Mouse (Mus musculus): Measurements from ENCODE around the gene Hist1h2af.
"Not testable (repeated sequence)": the region's sequence is repeated elsewhere in the genome, so short reads cannot be mapped to it uniquely, and the experiment has no call there.

Hist1h2af gene

DNA sequence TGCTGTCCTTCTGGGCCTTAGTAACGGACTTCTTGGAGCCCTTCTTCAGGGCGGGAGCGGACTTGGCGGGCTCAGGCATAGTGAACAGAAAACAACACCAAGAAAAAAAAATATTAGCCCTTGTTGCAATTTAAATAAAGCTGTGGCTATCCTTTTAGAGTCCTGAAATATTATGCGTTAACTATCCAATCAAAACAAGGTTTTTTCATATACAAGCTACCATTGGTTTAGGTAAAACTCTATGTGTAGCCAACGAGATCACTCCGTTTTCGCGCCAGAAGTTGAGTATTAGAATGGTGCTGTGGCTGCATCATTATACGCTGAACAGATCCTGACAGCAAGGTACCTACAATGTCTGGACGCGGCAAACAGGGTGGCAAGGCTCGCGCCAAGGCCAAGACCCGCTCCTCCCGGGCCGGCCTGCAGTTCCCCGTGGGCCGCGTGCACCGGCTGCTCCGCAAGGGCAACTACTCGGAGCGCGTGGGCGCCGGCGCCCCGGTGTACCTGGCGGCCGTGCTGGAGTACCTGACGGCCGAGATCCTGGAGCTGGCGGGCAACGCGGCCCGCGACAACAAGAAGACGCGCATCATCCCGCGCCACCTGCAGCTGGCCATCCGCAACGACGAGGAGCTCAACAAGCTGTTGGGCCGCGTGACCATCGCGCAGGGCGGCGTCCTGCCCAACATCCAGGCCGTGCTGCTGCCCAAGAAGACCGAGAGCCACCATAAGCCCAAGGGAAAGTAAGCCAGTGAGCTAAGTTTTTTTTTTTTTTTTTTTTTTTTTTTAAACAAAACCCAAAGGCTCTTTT, at the start of gene Hist1h2af:
Hist1h2af (plus strand) TSS at position 347 of the 808 bp plus-strand sequence.
- DNase-seq (ENCODE audit: low spot score), result not testable (repeated sequence)

DNA sequence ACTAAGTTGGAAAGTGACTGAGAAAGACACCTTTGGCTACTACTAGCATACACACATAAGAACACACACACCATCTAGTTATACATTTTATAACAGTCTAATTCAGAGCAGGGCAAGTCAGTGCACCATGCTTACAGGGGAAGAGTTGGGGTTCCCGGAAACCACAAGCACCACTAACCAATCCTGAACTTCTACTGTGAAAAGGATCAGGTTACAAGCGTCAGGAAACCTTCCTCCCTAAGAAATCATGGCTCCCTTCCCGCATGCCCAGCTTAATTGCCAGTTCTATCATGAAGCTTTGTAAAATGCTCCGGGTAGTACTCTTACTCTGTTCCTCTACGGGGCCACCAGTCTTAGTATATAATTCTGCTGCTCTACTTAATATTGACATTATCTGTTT, 48.4 kb upstream of the Hist1h2af start:
- no peak for DNase-seq (ENCODE audit: low spot score)

DNA sequence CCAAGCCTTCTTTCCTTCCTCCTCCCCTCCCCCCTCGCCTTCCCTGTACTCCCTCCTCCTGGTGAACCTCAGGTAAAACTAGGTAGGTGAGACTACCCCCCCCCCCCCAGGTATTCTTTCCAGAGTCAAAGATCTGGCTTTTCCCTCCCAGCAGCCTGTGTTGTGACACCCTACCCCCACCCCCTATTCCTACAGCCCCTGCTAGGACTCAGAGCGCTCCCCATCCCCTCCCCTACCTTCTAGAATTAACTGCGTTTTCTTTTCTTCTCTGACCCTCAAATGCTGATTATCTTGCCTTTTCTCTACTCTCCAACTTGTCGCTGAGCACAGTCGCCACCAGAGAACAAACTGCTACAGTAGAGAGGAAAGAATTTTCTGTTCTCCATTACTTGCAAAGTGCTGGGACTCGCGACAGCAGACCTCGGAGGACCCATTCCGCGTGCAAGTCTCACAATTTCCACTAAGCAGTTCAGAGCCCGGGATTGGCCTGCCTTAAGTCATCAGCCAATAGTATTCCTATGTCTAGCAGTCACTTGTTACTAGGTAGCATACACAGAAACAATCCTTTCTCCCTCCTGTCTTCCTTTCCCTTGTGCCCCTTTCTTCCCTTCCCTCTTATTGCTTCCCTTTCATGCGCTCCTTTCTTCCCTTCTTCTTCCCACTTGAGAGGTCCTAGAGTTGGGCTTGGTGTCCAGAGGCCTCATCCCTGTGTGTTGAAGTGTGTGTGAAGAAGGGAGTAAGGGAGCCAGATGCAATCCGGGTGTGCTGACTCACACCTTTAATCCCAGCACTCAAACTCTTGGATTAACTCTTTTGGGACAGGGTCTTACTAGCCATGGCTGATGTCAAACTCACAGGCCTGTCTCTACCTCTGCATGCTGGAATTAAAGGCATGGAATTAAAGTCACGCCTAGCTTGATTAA, 45.0 kb upstream of the Hist1h2af start, which contains the start of gene Btn2a2:
Btn2a2 (minus strand) TSS at position 458 of the 923 bp plus-strand sequence.
- DNase-seq (ENCODE audit: low spot score), result no peak

DNA sequence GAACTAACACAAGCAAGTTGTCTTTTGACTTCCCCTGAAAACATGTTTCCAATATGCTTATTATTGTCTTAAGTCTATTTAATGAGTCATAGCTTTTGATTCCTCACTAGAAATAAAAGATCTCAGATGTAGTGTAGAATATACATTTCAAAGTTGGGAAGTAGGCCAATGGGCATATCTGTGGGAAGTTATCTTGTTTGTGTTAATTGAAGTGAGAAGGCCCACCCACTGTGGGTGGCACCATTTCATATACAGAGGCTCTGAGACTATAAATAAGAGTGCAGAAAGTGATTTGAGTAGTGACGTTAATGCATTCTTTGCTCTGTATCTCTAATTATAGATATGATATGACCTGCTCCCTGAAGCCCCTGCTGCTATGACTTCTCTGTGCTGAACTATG, 42.8 kb upstream of the Hist1h2af start:
- no peak for DNase-seq (ENCODE audit: low spot score)

DNA sequence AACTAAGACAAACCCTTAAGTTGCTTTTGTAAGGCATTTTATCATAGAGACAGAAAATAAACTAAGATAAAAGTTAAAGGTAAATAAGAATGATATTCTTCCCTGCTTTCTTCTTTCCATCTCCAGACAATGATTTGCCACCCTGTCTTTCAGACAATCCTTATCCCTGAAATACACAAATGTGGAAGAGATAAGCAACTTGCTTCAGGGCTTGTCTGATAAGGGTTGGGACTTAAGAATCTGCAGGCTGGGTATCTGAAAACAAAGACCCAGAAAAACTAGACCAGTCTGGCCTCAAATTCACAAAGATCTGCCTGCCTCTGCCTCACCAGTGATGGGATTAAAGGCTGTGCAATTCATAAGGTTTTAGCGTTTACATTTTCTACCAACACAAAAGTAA, 42.4 kb upstream of the Hist1h2af start:
- no peak for DNase-seq (ENCODE audit: low spot score)

DNA sequence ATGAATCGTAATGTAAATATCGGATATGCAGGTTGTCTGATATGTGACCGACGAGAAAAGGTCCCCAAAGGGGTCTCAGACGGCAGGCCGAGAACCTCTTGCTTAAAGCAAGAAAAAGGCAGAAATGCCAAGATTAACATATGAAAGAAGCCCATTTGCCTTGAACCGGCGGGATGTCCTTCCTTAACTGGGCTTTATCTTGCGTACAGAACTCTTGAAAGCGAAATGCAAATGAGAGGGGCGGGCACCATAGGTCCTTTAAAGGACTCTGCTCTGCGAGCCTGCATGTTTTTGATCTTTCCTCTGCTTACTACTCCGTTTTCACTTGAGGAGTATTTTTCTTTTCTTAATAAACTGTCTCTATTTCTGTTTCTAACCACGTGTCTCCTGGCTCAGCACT, 41.7 kb upstream of the Hist1h2af start:
- no peak for DNase-seq (ENCODE audit: low spot score)

DNA sequence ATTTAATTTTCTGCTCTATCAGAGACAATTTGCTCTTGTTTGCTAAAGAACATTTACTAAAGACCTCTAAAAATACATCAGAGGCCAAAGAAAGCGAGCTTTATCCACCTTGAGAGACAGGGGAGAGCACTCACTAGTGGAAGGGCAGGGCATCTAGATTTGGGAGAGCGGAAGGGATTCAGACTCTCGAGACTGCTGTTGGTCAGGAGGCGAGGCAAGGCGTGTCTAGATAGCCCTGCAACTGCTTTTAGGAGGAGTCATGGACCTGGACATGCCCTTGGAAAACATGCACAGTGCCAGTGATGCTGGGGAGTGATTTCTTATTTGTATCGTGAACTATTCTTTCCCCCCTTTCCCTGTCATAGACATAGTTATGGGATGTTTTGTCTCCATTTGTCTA, 38.2 kb upstream of the Hist1h2af start:
- DNase-seq (ENCODE audit: low spot score), result no peak

DNA sequence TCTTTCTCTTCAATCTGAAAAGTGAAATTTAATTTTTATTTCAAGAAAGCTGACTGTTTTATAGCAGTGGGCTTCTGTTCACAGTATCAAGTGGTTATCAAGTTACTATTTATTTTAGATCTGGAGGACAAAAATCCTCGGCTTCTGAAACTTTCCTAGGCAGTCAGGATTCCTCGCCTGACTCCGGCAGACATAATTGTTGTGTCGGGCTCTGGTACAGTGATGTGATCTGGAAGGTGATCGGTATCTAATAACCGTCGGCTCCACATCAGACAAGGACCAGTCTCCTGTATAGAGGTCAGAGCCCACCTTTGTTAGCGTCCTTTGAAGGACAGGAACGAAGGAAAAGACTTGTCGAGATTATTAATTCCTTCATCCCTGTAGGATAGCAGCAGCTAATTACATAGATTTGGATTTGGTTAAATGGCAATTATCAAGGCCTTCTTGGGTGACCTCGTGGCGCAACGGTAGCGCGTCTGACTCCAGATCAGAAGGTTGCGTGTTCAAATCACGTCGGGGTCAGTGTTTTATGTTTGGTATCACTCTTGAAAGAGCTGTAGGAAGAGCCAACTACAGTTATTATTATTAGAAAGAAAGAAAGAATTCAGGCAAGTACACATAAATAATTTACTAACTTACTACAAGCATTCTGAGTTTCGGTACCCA, 35.9 kb upstream of the Hist1h2af start:
- no peak for DNase-seq (ENCODE audit: low spot score)

DNA sequence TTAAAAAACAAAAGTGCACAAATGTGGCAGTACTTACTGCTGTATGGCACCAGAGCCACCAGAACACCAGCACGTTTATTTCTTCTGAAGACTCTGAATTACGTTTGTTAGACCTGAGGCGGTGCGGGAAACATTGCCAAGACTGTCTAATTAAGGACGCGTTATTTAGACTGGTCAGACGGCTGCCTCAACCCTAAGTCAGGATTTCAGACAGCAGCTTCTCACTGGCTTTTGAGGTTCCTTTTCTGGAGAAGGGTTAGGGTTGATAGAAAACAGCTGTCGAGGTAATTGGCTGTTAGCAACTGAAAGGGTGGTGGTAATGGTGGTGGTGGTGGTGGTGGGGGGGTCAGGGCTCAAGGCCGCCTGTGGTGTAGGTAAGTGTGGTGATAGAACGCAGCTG, 35.1 kb upstream of the Hist1h2af start:
- DNase-seq (ENCODE audit: low spot score), result no peak

DNA sequence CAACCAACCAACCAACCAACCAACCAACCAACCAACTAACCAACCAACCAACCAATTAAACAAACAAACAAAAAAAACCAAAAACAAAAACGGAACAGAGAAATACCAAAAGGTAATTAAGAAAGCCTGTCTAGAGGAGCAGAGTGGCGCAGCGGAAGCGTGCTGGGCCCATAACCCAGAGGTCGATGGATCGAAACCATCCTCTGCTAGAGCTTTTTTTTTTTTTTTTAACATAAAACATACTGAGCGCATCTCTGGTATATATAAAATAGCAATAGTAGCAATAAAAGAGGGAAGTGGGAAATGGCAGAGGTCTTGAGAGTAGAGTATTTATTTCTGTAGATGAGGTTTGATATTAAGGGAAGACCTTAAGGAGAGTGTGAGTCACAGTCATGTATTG, 33.8 kb upstream of the Hist1h2af start:
- no peak for DNase-seq (ENCODE audit: low spot score)

DNA sequence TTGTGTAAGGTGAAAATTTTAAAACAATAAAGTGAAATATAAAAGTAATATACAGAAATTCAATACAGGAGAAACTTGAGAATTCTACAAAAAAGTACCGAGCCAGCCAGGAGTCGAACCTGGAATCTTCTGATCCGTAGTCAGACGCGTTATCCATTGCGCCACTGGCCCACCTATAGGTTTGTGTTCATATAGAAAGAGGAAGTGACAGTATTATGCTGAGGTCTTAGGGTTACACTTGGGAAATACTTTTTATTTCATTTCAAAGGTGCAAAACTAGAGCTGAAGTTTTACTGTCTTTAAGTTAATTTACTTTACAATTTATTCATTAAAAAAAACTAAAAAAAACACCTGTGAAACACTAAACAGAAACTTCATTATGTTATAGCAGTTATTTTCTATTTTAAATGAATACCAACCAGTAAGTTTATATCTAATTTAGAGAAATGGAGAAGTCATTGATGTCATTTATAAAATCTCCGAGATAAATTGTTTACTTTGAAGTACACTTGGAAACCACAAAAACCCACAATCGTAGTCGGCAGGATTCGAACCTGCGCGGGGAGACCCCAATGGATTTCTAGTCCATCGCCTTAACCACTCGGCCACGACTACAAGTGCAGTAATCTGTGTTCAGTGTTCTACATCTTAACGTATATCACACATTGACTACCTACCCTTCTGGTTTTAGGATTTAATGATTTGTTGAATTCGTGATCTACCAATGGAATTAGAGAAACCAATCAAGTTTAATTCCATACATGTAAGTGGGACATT, 33.1 kb upstream of the Hist1h2af start:
- no peak for DNase-seq (ENCODE audit: low spot score)

DNA sequence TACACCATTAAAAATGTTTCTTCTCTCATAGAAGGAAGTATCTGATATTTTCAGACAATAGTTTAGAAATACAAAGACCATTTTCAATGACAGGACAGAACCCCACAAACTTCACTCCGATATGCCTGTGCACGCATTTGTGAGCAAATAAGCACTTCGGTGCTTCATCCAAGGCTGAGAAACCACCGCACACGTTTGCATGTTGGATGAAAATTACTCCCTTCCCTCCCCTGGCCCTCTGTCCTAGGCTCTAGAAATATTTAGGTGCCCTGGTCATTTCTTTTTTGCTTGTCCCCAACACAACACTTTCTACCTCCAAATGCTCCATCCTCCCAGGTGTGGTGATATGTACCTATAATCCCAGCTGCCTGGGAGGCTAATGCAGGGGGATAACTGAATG, 32.2 kb upstream of the Hist1h2af start:
- DNase-seq (ENCODE audit: low spot score), result no peak

DNA sequence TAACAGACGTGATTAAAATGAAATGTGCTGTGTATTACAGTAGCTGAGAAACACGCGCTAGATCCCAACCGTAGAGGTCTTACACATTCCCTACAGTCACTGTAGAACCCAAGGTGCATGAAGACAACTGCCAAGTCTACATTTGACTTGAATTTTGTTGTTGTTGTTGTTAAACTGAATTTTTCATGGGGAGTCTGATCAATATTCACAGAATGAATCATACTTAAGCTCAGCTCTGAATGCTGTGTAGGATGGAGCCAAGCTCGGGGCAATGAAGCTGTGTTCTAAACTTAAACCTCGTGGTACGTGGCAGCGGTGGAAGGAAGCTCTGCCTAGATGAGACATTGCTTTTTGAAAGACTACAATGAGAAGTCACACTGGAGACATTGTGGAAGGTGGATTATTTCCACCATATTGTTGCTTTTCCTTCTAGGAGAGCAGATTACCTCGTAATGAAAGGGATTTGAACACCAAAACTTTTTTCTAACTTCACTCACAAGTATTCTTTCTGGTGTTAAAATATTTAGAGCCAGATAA, 31.6 kb upstream of the Hist1h2af start:
- no peak for DNase-seq (ENCODE audit: low spot score)

DNA sequence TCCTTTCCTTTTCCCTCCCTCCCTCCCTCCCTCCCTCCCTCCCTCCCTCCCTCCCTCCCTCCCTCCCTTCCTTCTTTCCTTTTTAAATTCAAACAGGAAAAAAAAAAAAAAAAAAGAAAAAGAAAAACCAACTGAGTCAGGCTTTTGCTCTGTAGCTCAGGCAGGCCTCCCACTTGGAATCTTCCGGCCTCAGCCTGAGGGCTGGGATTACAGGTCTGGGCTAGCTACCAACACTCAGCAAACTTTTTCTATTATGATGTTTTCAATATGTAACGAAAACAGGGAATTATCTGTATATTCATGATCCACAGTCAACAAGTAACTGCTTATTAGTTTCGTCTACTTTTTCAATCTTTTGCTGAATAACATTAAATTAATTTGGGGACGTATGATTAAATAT, 30.8 kb upstream of the Hist1h2af start:
- no peak for DNase-seq (ENCODE audit: low spot score)

DNA sequence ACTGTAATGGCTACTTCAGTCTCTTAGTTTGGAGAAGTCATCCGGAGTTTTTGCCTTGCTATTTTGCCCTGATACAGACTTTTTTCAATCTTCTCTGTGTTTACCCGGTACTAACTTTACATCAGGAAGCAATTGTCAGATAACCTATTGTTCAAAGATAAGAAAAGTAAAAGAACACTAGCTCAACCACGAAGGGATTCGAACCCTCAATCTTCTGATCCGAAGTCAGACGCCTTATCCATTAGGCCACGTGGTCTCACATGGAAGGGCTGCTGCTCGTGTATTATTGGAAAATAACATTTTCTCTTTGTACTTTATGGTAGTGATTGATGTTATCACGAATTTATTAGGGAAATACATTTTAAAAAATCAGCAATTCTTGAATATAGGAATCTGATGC, 29.9 kb upstream of the Hist1h2af start:
- no peak for DNase-seq (ENCODE audit: low spot score)

DNA sequence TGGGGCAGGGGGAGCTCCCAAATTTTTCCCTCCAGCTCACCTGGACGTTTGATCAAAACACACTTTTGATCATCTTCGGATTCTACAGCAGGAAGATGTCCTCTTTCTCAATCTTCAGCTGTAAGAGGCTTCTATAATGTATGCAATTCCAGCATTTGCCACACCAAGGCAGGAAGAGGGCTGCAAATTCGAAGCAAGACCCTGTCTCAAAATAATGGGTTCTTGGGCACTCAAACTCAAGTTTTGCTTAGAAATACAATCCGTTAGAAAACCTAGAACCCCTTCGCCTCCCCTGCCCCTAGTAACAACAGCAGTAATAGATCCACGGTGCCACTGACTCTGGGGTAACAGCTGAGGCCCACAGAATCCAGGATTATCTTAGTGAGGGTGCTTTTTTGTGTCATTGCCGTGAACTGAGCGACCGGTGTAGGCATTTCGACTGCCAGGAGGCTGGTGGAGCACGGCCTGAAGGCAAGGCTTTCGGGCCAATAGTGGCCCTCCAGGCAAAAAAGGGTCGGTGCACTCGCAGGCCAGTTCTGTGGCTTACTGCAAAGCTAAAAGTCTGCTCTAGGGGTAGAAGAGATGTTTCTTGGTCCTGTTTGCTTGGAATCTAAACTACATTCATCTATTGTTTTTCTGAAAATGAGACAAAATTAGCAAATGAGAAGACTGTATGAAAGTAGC, 27.9 kb upstream of the Hist1h2af start:
- no peak for DNase-seq (ENCODE audit: low spot score)

DNA sequence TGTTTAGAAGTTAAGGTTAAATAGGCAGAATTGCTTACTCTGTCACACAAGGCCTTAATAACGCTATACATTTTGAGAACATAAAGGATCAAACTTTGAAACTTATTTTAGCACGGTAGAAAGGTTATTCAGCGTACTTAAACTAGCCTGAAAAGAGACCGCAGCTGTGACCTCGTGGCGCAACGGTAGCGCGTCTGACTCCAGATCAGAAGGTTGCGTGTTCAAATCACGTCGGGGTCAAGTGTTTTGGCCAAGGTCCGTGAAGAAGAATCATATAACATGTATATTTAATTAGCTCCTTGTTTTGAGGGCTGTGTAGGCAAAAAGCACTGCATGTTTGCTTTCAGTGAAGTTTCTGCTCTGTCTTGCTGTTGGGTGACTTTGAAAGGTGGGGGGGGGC, 27.4 kb upstream of the Hist1h2af start:
- DNase-seq (ENCODE audit: low spot score), result no peak

DNA sequence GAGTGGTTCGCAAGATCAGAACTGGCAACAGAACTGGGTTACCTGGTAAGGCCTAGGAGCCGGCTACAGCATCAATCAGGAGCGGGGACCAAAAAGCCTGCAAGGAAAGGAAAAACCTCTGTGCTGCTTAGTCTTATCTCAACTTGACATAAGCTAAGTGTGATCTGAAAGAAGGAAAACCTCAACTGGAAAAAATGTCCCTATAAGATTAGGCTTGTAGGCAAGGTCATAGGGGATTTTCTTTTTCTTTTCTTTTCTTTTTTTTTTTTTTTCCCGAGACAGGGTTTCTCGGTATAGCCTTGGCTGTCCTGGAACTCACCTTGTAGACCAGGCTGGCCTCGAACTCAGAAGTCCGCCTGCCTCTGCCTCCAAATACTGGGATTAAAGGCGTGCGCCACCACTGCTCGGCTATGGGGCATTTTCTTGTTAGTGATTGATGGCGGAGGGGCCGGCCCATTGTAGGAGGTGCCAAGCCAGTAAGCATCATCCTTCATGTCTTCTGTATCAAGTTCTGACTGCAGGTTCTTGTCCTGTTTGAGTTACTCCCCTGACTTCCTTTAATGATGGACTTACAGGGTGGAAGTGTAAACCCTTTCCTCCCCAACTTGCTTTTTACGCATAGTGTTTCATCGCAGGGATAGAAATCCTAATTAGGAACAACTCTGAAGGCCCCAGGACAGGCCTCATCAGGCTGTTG, 26.7 kb upstream of the Hist1h2af start:
- DNase-seq (ENCODE audit: low spot score), result no peak

DNA sequence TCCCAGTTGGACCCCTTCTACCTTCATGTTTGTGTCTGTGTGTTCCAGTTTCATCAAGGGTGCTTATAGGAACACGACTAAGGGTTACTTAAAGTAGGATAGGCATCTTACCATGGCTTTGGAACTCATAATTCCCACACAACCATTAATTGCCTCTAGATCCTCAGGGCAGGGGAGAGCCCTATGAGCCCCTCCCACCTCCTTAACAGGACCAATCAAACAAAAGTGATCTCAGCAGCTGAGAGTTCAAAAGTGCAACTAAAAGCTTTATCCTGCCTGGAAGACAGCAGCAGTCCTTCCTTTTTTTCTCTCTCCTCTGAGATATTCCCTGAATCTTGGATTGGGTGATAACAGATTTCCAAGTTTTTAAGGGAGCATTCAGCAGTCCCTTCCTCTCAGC, 23.6 kb upstream of the Hist1h2af start:
- DNase-seq (ENCODE audit: low spot score), result no peak

DNA sequence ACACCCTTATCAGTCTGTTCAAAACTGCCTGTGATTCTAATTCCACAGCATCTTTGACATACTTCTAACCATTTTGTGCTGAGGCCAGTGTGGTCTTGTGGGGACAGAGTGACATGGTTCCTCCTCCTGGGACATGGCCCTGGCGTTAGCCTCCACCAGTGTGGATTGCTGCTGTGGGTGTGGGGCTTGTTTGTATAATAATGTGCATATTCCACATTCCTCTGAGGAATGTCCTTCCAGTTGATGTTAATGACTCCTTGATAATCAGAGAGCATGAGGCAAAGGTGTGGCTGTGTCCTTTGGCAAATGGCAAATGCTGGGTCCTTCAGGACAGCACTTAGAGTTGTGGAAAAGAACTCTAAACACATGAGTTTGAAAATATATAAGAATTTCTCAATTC, 20.2 kb upstream of the Hist1h2af start:
- no peak for DNase-seq (ENCODE audit: low spot score)
